Mouse (Mus musculus) forebrain, embryonic 15.5 days (tissue): Measurements from ENCODE around the gene Kazn. TPM values are rescaled to one million over a fixed set of nuclear protein-coding genes. Genes with fewer than 3 reads are reported as not detected.

Source experiments
- ATAC-seq: fragments of 200-750 bp; cut with Nextera tagmentation; replicated peaks from 2 replicates; pipeline ENCODE4 v1.8.0; 2017; ENCODE audit warnings: mild to moderate bottlenecking, moderate TSS enrichment, moderate library complexity
- H3K27ac ChIP-seq: fragments of 300-500 bp; sonication (generic); replicated peaks from 2 replicates; pipeline ENCODE4 v1.5.1; 2015; ENCODE audit warnings: mild to moderate bottlenecking, inconsistent platforms
- H3K27me3 ChIP-seq: fragments of 300-500 bp; sonication (generic); 2 replicates; pipeline ENCODE4 v1.6.1; 2015; ENCODE audit warnings: inconsistent platforms
- H3K36me3 ChIP-seq: fragments of 300-500 bp; sonication (generic); 2 replicates; pipeline ENCODE4 v1.6.1; 2015; ENCODE audit warnings: mild to moderate bottlenecking, inconsistent platforms
- H3K4me1 ChIP-seq: fragments of 300-500 bp; sonication (generic); 2 replicates; pipeline ENCODE4 v1.6.1; 2015; ENCODE audit warnings: inconsistent platforms
- H3K4me2 ChIP-seq: fragments of 300-500 bp; sonication (generic); replicated peaks from 2 replicates; pipeline ENCODE4 v1.6.1; 2015; ENCODE audit warnings: mild to moderate bottlenecking, inconsistent platforms
- H3K4me3 ChIP-seq: fragments of 300-500 bp; sonication (generic); 2 replicates; pipeline ENCODE4 v1.5.1; 2015; ENCODE audit warnings: mild to moderate bottlenecking, inconsistent platforms
- H3K9ac ChIP-seq: fragments of 300-500 bp; sonication (generic); replicated peaks from 2 replicates; pipeline ENCODE4 v1.6.1; 2015; ENCODE audit warnings: mild to moderate bottlenecking, inconsistent platforms
- H3K9me3 ChIP-seq: fragments of 300-500 bp; sonication (generic); 2 replicates; pipeline ENCODE4 v1.6.1; 2016; ENCODE audit warnings: inconsistent platforms
- WGBS: fragments of 180-500 bp; shearing (Covaris S2); methylation state at CpG from one replicate; pipeline ENCODE4 v1.1.7; 2015; ENCODE audit warnings: mixed read lengths; 5-methylcytosine and 5-hydroxymethylcytosine counted together
- polyA plus RNA-seq: library from polyadenylated mRNA; unstranded; fragments of >200 nt; fragmentation: Nextera tagmentation; extraction: Ambion mirVana; gene quantifications from 2 replicates; pipeline ENCODE4 v1.2.1, GENCODE M21; 2015

The Kazn gene
- polyA plus RNA-seq, 1 experiment from 2014 or later = 25.6 TPM

- Histone ChIP-seq H3K4me1 (peaks cover 15% of the 10 kb centered on the region), H3K9me3 (no peaks in the 10 kb centered on the region), H3K27ac (no peak overlapping the region), H3K36me3 (no peaks in the 10 kb centered on the region), H3K4me3 (no peak overlapping the region), H3K27me3 (no peaks in the 10 kb centered on the region), H3K9ac (no peak overlapping the region), H3K4me2 (no peak overlapping the region)
- no peak for ATAC-seq
- WGBS = 48% methylated on average over 18 of the region's 18 CpGs
These were observed 68.1 kb downstream of the Kazn start for GRCm38 (mm10) chr4:142170882-142171768.

DNA sequence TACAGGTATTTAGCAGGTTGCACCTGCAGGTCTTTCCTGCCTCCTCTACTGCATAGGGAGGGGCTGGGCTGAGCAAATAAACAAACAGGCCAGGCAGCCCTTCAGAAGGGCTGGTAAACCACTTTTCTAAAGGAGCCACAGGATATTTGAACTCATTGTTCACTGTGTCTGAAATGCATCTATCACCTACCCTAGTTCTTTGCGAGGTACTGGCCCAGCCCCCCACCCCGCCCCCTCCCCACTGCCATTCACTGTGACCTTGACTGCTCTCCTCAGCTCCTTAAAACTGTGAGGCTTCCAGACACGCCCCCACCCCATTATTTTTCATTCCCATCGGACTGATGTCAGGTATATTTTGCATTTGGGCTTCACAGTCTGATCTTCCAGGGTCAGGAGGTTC lies 69.6 kb downstream of the Kazn start:
- Histone ChIP-seq H3K9me3 (no peaks in the 10 kb centered on the region), H3K27me3 (no peaks in the 10 kb centered on the region), H3K36me3 (no peaks in the 10 kb centered on the region), H3K4me2 (no peak overlapping the region), H3K4me3 (no peak overlapping the region), H3K9ac (no peak overlapping the region), H3K27ac (no peak overlapping the region), H3K4me1 (peaks cover 17% of the 10 kb centered on the region)
- ATAC-seq = no peak
- WGBS = 63% methylated on average over 4 of the region's 4 CpGs

DNA sequence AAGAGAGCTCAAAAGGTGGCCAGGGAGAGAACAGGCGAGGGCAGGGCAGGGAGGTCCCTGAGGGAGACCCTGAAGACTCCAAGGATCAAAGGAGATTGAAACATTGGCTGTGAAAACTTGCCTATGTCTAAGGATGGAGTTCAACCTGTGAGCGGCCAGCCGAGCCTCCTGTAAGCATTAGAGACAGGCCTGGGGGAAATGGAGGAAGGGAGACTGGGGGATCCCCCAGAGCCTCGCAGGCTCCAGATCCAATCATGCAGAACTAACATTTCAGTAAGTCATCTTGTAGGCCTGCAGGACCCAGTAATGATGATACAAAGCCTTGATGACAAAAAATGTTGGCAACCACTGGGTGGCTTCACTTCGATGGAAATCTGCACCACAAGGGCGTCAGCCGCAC lies 70.8 kb downstream of the Kazn start:
- Histone ChIP-seq H3K27ac (no peak overlapping the region), H3K4me1 (peaks cover 17% of the 10 kb centered on the region), H3K4me3 (no peak overlapping the region), H3K36me3 (no peaks in the 10 kb centered on the region), H3K9me3 (no peaks in the 10 kb centered on the region), H3K27me3 (no peaks in the 10 kb centered on the region), H3K9ac (no peak overlapping the region), H3K4me2 (no peak overlapping the region)
- ATAC-seq = no peak
- WGBS = 82% methylated on average over 7 of the region's 7 CpGs

- 17% methylated on average over 18 of the region's 18 CpGs for WGBS
- Histone ChIP-seq H3K4me2 (no peak overlapping the region), H3K27me3 (no peaks in the 10 kb centered on the region), H3K9me3 (no peaks in the 10 kb centered on the region), H3K4me3 (no peak overlapping the region), H3K27ac (no peak overlapping the region), H3K4me1 (peaks cover 8% of the 10 kb centered on the region), H3K9ac (no peak overlapping the region), H3K36me3 (no peaks in the 10 kb centered on the region)
- no peak for ATAC-seq
These were observed 73.1 kb downstream of the Kazn start for GRCm38 (mm10) chr4:142165835-142166701.

GRCm38 (mm10) chr4:142165363-142165762 lies 73.8 kb downstream of the Kazn start:
- H3K9ac ChIP-seq = no peak overlapping the region
- no peak for ATAC-seq
- H3K36me3 ChIP-seq = no peaks in the 10 kb centered on the region
- H3K4me2 ChIP-seq = no peak overlapping the region
- no peaks in the 10 kb centered on the region for H3K9me3 ChIP-seq
- 55% methylated on average over 5 of the region's 5 CpGs for WGBS
- H3K4me1 ChIP-seq = peaks cover 8% of the 10 kb centered on the region
- no peaks in the 10 kb centered on the region for H3K27me3 ChIP-seq
- no peak overlapping the region for H3K27ac ChIP-seq
- H3K4me3 ChIP-seq = no peak overlapping the region

- H3K27ac ChIP-seq = no peak overlapping the region
- no peak overlapping the region for H3K4me3 ChIP-seq
- no peaks in the 10 kb centered on the region for H3K36me3 ChIP-seq
- ATAC-seq = no peak
- no peaks in the 10 kb centered on the region for H3K9me3 ChIP-seq
- H3K4me1 ChIP-seq = peaks cover 8% of the 10 kb centered on the region
- WGBS = 51% methylated on average over 4 of the region's 4 CpGs
- H3K9ac ChIP-seq = no peak overlapping the region
- H3K27me3 ChIP-seq = no peaks in the 10 kb centered on the region
- no peak overlapping the region for H3K4me2 ChIP-seq
These were observed 74.8 kb downstream of the Kazn start for GRCm38 (mm10) chr4:142164386-142164785.

GRCm38 (mm10) chr4:142163862-142164261 lies 75.3 kb downstream of the Kazn start:
- H3K4me1 ChIP-seq = peaks cover 8% of the 10 kb centered on the region
- H3K27ac ChIP-seq = no peak overlapping the region
- no peaks in the 10 kb centered on the region for H3K9me3 ChIP-seq
- WGBS = 60% methylated on average over 3 of the region's 3 CpGs
- no peak overlapping the region for H3K4me3 ChIP-seq
- ATAC-seq = 0 out of 2 replicates have a peak, but pooled peaks have one; percentile 15
- H3K36me3 ChIP-seq = no peaks in the 10 kb centered on the region
- H3K9ac ChIP-seq = no peak overlapping the region
- H3K27me3 ChIP-seq = no peaks in the 10 kb centered on the region
- H3K4me2 ChIP-seq = no peak overlapping the region

DNA sequence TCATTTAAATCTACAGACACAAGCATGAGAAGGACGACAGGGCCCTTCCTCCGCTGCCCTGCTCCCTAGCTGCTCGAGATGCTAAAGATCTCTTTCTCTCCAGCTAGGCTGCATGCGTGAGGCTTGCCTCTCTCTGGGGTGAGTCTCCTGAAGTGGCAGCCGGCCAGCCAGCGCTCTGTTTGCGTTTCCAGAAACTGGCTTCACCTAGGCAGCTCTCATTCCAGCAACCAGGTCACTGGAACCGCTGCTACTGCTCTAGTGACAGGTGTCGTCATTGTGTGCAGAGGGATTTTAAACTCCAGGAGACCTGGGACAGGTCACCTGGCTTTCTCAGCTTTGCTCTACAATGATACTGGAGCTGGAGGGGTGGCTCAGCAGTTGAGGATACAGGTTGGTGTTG lies 76.5 kb downstream of the Kazn start:
- no peak overlapping the region for H3K9ac ChIP-seq
- H3K4me2 ChIP-seq = no peak overlapping the region
- 0 out of 2 replicates have a peak, but pooled peaks cover 3% of the 10 kb centered on the region for H3K36me3 ChIP-seq
- H3K27me3 ChIP-seq = no peaks in the 10 kb centered on the region
- H3K4me3 ChIP-seq = no peak overlapping the region
- peaks cover 8% of the 10 kb centered on the region for H3K4me1 ChIP-seq
- ATAC-seq = no peak
- no peaks in the 10 kb centered on the region for H3K9me3 ChIP-seq
- no peak overlapping the region for H3K27ac ChIP-seq
- 92% methylated on average over 9 of the region's 9 CpGs for WGBS

DNA sequence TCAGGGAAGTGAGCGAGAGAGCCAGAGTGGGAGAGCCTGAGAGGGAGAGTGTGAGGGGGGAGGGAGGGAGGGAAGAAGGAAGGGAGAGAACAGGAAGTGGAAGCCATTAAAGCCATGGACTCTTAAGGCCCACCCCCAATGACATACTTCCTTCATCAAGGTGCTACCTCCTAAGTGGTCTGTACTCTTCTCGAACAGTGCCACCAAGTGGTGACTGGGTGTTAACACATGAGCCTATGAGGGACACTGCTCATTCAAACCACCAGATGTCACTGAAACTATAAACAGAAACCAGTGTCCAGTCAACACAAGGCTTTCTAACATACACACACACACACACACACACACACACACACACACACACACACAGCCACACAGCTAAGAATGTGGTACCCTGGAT lies 77.1 kb downstream of the Kazn start:
- no peak overlapping the region for H3K4me3 ChIP-seq
- H3K27ac ChIP-seq = no peak overlapping the region
- peaks cover 8% of the 10 kb centered on the region for H3K4me1 ChIP-seq
- no peaks in the 10 kb centered on the region for H3K9me3 ChIP-seq
- no peak overlapping the region for H3K9ac ChIP-seq
- WGBS = 100% methylated on average over 2 of the region's 2 CpGs
- no peaks in the 10 kb centered on the region for H3K27me3 ChIP-seq
- ATAC-seq = no peak
- H3K4me2 ChIP-seq = no peak overlapping the region
- 0 out of 2 replicates have a peak, but pooled peaks cover 3% of the 10 kb centered on the region for H3K36me3 ChIP-seq

DNA sequence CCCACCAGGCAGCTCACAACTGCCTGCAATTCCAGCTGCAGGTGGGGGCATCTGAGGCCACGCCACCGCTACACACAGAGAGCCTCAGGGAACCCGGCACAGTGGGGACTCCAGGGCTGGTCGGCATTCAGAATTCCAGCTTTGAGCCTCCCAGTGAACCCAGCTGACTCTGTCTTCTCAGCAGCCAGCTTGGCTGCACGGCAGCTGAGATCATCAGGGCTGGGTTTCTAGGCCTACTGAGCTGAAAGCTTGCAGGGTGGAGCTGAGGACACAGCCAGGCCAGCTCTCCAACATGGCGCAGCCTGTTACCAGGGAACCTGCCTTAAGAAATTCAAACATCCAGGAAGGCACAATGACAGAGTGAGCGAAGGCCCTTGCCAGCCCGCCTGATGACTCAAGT lies 79.2 kb downstream of the Kazn start:
- no peak overlapping the region for H3K9ac ChIP-seq
- WGBS = 58% methylated on average over 8 of the region's 8 CpGs
- no peaks in the 10 kb centered on the region for H3K4me1 ChIP-seq
- no peaks in the 10 kb centered on the region for H3K27me3 ChIP-seq
- 0 out of 2 replicates have a peak, but pooled peaks cover 3% of the 10 kb centered on the region for H3K36me3 ChIP-seq
- H3K4me2 ChIP-seq = no peak overlapping the region
- ATAC-seq = no peak
- H3K4me3 ChIP-seq = no peak overlapping the region
- H3K9me3 ChIP-seq = no peaks in the 10 kb centered on the region
- no peak overlapping the region for H3K27ac ChIP-seq

- H3K4me1 ChIP-seq = peaks cover 3% of the 10 kb centered on the region
- ATAC-seq = no peak
- no peak overlapping the region for H3K4me2 ChIP-seq
- no peaks in the 10 kb centered on the region for H3K27me3 ChIP-seq
- no peak overlapping the region for H3K4me3 ChIP-seq
- no peaks in the 10 kb centered on the region for H3K9me3 ChIP-seq
- 85% methylated on average over 5 of the region's 5 CpGs for WGBS
- H3K27ac ChIP-seq = no peak overlapping the region
- H3K9ac ChIP-seq = no peak overlapping the region
- H3K36me3 ChIP-seq = 0 out of 2 replicates have a peak, but pooled peaks cover 3% of the 10 kb centered on the region
These were observed 82.7 kb downstream of the Kazn start for GRCm38 (mm10) chr4:142156506-142156905.

- Histone ChIP-seq H3K36me3 (0 out of 2 replicates have a peak, but pooled peaks cover 3% of the 10 kb centered on the region), H3K27ac (no peak overlapping the region), H3K4me2 (no peak overlapping the region), H3K27me3 (no peaks in the 10 kb centered on the region), H3K9ac (no peak overlapping the region), H3K4me1 (peaks cover 3% of the 10 kb centered on the region), H3K4me3 (no peak overlapping the region), H3K9me3 (no peaks in the 10 kb centered on the region)
- ATAC-seq = no peak
- 74% methylated on average over 11 of the region's 11 CpGs for WGBS
These were observed 85.0 kb downstream of the Kazn start for GRCm38 (mm10) chr4:142154246-142154645.
